Mouse (Mus musculus) forebrain, embryonic 15.5 days (tissue): ENCODE results near the gene Tmem186. TPM values are rescaled to one million over a fixed set of nuclear protein-coding genes. Genes with fewer than 3 reads are reported as not detected.

Experiments used
- ATAC-seq: fragments of 200-750 bp; cut with Nextera tagmentation; replicated peaks from 2 replicates; pipeline ENCODE4 v1.8.0; 2017; ENCODE audit warnings: mild to moderate bottlenecking, moderate TSS enrichment, moderate library complexity
- H3K27ac ChIP-seq: fragments of 300-500 bp; sonication (generic); replicated peaks from 2 replicates; pipeline ENCODE4 v1.5.1; 2015; ENCODE audit warnings: mild to moderate bottlenecking, inconsistent platforms
- H3K27me3 ChIP-seq: fragments of 300-500 bp; sonication (generic); 2 replicates; pipeline ENCODE4 v1.6.1; 2015; ENCODE audit warnings: inconsistent platforms
- H3K36me3 ChIP-seq: fragments of 300-500 bp; sonication (generic); 2 replicates; pipeline ENCODE4 v1.6.1; 2015; ENCODE audit warnings: mild to moderate bottlenecking, inconsistent platforms
- H3K4me1 ChIP-seq: fragments of 300-500 bp; sonication (generic); 2 replicates; pipeline ENCODE4 v1.6.1; 2015; ENCODE audit warnings: inconsistent platforms
- H3K4me2 ChIP-seq: fragments of 300-500 bp; sonication (generic); replicated peaks from 2 replicates; pipeline ENCODE4 v1.6.1; 2015; ENCODE audit warnings: mild to moderate bottlenecking, inconsistent platforms
- H3K4me3 ChIP-seq: fragments of 300-500 bp; sonication (generic); 2 replicates; pipeline ENCODE4 v1.5.1; 2015; ENCODE audit warnings: mild to moderate bottlenecking, inconsistent platforms
- H3K9ac ChIP-seq: fragments of 300-500 bp; sonication (generic); replicated peaks from 2 replicates; pipeline ENCODE4 v1.6.1; 2015; ENCODE audit warnings: mild to moderate bottlenecking, inconsistent platforms
- H3K9me3 ChIP-seq: fragments of 300-500 bp; sonication (generic); 2 replicates; pipeline ENCODE4 v1.6.1; 2016; ENCODE audit warnings: inconsistent platforms
- WGBS: fragments of 180-500 bp; shearing (Covaris S2); methylation state at CpG from one replicate; pipeline ENCODE4 v1.1.7; 2015; ENCODE audit warnings: mixed read lengths; 5-methylcytosine and 5-hydroxymethylcytosine counted together
- polyA plus RNA-seq: library from polyadenylated mRNA; unstranded; fragments of >200 nt; fragmentation: Nextera tagmentation; extraction: Ambion mirVana; gene quantifications from 2 replicates; pipeline ENCODE4 v1.2.1, GENCODE M21; 2015

Gene Tmem186
- polyA plus RNA-seq, 1 experiment from 2014 or later: 25.9 TPM

DNA sequence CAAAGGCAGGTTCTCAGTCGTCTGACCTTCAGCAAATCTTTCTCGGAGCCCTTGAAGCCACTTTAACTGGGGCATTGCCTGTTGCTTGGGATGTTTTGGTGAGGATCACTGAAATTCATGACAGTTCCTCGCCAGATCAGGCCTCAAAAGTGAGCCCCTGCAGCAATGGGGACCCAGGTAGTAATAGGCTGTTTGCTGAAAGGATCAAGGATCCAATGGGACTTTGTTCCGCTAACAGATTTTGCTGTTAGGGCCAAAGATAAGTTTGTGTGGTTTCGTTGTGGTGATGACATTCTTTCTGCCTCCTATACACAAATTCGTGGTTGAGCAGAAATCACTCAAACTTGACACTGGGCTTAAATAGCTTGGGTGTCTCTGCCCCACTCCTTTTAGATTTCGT, 619 bp upstream of the Tmem186 start:
- Histone ChIP-seq H3K27ac (peak overlapping the region; percentile 89), H3K9me3 (no peaks in the 10 kb centered on the region), H3K36me3 (peaks cover 13% of the 10 kb centered on the region), H3K27me3 (no peaks in the 10 kb centered on the region), H3K4me2 (peak overlapping the region; percentile 84), H3K4me1 (peaks cover 31% of the 10 kb centered on the region), H3K4me3 (peak overlapping the region; percentile 65), H3K9ac (peak overlapping the region; percentile 84)
- ATAC-seq: no peak
- WGBS: 46% methylated on average over 7 of the region's 7 CpGs

DNA sequence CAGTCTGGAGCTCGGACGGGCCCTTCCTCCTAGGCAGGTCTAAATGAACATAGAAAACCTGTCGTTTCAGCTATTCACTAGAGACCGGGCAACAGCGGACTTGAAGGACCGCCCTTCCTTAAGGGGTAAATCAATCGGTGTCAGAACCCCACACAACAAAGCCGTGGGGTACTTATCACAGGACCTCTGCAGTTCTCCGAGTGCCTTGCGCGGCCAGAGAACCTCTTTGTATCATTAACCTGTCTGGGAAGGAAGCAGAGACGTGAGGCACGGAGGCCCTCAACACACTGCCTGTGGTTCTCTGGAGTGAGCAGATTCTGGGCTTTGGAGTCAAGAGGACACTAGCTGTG, 670 bp downstream of the Tmem186 start:
- Histone ChIP-seq H3K36me3 (peaks cover 8% of the 10 kb centered on the region), H3K4me3 (peak overlapping the region; percentile 65), H3K4me1 (peaks cover 31% of the 10 kb centered on the region), H3K9me3 (no peaks in the 10 kb centered on the region), H3K27ac (peak overlapping the region; percentile 89), H3K4me2 (peak overlapping the region; percentile 84), H3K9ac (peak overlapping the region; percentile 84), H3K27me3 (no peaks in the 10 kb centered on the region)
- WGBS: under 1% methylated on average over 13 of the region's 13 CpGs
- no peak; the same call in none of the 2 replicates for ATAC-seq

DNA sequence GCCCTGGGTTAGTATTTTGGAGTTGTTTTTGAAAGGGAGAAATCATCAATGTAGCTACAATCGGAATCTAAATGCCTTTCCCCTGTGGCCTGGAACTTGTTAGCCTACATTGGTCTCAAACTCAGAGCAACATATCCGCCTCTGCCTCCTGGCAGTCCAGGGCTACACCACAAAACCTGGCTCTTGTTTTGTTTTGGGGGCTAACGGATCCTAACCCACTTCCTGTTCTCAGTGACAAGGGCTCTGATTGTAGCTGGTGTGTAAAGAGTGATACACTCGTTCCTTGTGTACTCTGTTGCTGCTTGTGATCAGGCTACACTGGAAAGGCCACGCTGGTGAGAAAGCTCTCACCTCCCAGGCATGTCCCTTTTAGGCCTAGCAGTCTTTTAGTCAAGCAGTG, 6.1 kb downstream of the Tmem186 start:
- H3K27me3 ChIP-seq: no peaks in the 10 kb centered on the region
- no peak overlapping the region for H3K9ac ChIP-seq
- H3K4me1 ChIP-seq: peaks cover 17% of the 10 kb centered on the region
- no peak overlapping the region for H3K4me3 ChIP-seq
- ATAC-seq: no peak
- peaks cover 9% of the 10 kb centered on the region for H3K36me3 ChIP-seq
- no peak overlapping the region for H3K27ac ChIP-seq
- 92% methylated on average over 5 of the region's 5 CpGs for WGBS
- H3K4me2 ChIP-seq: no peak overlapping the region
- no peaks in the 10 kb centered on the region for H3K9me3 ChIP-seq

DNA sequence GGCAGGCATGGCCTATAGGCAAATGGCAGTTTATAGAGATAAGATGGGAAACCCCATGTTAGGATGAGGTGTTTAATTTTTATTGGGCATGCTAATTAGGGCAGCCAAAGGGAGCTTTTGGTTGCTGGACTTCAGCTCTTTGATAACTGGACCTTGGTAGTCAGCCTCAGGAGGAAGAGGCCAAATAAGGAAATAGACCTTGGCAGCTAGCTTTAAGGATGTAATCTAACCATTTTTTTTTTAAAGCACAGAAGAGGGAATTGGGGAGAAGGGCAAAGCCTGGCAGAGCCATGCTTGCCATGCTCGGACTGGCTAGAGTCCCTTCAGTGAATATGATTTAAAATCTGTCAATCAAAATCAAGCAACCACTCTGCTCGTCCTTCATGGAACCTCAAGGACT, 7.1 kb downstream of the Tmem186 start:
- Histone ChIP-seq H3K4me1 (peaks cover 7% of the 10 kb centered on the region), H3K4me3 (no peak overlapping the region), H3K9me3 (no peaks in the 10 kb centered on the region), H3K27ac (no peak overlapping the region), H3K27me3 (no peaks in the 10 kb centered on the region), H3K36me3 (peaks cover 9% of the 10 kb centered on the region), H3K9ac (no peak overlapping the region), H3K4me2 (no peak overlapping the region)
- 81% methylated on average over 2 of the region's 2 CpGs for WGBS
- no peak for ATAC-seq

GRCm38 (mm10) chr16:8620315-8621115, 17.0 kb downstream of the Tmem186 start:
- Histone ChIP-seq H3K9ac (no peak overlapping the region), H3K4me2 (no peak overlapping the region), H3K27ac (no peak overlapping the region), H3K9me3 (no peaks in the 10 kb centered on the region), H3K4me3 (no peak overlapping the region), H3K4me1 (no peaks in the 10 kb centered on the region), H3K27me3 (no peaks in the 10 kb centered on the region), H3K36me3 (no peaks in the 10 kb centered on the region)
- WGBS: 78% methylated on average over 16 of the region's 16 CpGs
- ATAC-seq: no peak

- WGBS: 48% methylated on average over 10 of the region's 10 CpGs
- H3K27me3 ChIP-seq: no peaks in the 10 kb centered on the region
Measured at GRCm38 (mm10) chr16:8619659-8620314, 17.7 kb downstream of the Tmem186 start.

DNA sequence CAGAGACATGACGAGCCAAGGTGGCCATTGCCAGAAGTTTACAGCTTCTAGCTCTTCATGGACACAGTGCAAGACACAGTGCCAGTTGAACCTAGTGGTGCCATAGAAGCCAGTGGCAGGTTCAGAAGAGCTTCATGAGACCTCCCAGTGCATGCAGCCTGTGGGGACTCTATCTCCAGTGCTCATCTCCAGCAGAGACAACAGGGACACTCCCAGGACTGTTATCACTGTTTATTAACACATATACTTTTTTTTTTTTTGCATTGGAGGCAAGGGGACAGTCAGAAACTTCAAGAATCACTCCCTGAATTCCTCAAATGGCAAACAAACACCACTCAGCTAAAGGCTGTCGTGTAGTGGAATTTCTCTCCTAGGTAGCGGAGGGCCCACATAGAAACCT, 24.1 kb downstream of the Tmem186 start:
- Histone ChIP-seq H3K4me2 (no peak overlapping the region), H3K27ac (no peak overlapping the region), H3K27me3 (no peaks in the 10 kb centered on the region), H3K9me3 (no peaks in the 10 kb centered on the region), H3K4me1 (no peaks in the 10 kb centered on the region), H3K9ac (no peak overlapping the region), H3K4me3 (no peak overlapping the region), H3K36me3 (no peaks in the 10 kb centered on the region)
- no peak for ATAC-seq
- WGBS: 83% methylated on average over 3 of the region's 3 CpGs

More at GRCm38 (mm10) chr16:8619659-8620314, 17.7 kb downstream of the Tmem186 start:
- H3K36me3 ChIP-seq: no peaks in the 10 kb centered on the region
- no peak overlapping the region for H3K4me3 ChIP-seq
- H3K9ac ChIP-seq: no peak overlapping the region
- H3K27ac ChIP-seq: no peak overlapping the region
- no peak for ATAC-seq
- no peak overlapping the region for H3K4me2 ChIP-seq
- no peaks in the 10 kb centered on the region for H3K9me3 ChIP-seq
- H3K4me1 ChIP-seq: no peaks in the 10 kb centered on the region

GRCm38 (mm10) chr16:8613039-8613438, 24.5 kb downstream of the Tmem186 start:
- Histone ChIP-seq H3K4me2 (no peak overlapping the region), H3K9me3 (no peaks in the 10 kb centered on the region), H3K27me3 (no peaks in the 10 kb centered on the region), H3K9ac (no peak overlapping the region), H3K4me1 (no peaks in the 10 kb centered on the region), H3K4me3 (no peak overlapping the region), H3K27ac (no peak overlapping the region), H3K36me3 (no peaks in the 10 kb centered on the region)
- 77% methylated on average over 4 of the region's 4 CpGs for WGBS
- ATAC-seq: no peak

DNA sequence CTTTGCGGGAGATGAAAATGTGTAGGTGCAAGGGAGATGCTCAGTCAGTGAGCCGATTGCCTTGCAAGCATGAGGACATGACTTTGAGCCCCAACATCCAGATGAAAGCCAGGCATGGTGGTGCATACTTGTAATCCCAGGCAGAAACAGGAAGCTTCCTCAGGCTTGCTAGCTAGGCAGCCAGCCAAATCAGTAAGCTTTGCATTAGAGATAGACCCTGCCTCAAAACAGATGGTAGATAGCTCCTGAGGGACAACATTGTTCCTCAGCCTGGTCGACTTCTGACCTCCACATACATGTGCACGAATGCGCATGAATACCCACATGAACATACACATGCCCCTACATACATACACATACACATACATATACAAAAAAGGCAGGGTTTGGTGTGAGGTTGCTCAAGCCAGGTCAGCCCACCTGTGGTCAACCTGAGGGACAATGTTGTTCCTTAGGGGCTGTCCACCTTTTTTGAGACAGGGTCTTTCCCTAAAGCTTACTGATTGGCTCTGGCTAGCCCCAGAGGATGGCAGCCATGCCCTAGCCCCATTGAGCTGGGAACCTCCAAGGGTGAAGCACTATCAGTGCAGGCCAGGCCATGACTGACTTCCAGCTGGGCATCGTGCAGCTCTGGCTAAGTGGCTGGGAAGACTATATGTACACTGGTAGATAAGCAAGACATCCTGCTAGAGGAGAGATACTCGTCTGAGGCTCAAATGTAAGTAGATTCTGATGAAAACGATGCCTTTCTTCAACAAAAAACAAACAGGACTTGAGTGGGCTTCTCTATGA, 25.1 kb downstream of the Tmem186 start:
- Histone ChIP-seq H3K27me3 (no peaks in the 10 kb centered on the region), H3K36me3 (no peaks in the 10 kb centered on the region), H3K4me1 (no peaks in the 10 kb centered on the region), H3K9ac (no peak overlapping the region), H3K27ac (no peak overlapping the region), H3K9me3 (no peaks in the 10 kb centered on the region), H3K4me3 (no peak overlapping the region), H3K4me2 (no peak overlapping the region)
- WGBS: 88% methylated on average over 8 of the region's 8 CpGs
- ATAC-seq: no peak

GRCm38 (mm10) chr16:8610397-8610796, 27.1 kb downstream of the Tmem186 start:
- ATAC-seq: no peak
- no peak overlapping the region for H3K27ac ChIP-seq
- H3K36me3 ChIP-seq: no peaks in the 10 kb centered on the region
- 87% methylated on average over 3 of the region's 3 CpGs for WGBS
- H3K9ac ChIP-seq: no peak overlapping the region
- no peak overlapping the region for H3K4me3 ChIP-seq
- H3K27me3 ChIP-seq: no peaks in the 10 kb centered on the region
- H3K4me1 ChIP-seq: no peaks in the 10 kb centered on the region
- H3K4me2 ChIP-seq: no peak overlapping the region
- no peaks in the 10 kb centered on the region for H3K9me3 ChIP-seq

DNA sequence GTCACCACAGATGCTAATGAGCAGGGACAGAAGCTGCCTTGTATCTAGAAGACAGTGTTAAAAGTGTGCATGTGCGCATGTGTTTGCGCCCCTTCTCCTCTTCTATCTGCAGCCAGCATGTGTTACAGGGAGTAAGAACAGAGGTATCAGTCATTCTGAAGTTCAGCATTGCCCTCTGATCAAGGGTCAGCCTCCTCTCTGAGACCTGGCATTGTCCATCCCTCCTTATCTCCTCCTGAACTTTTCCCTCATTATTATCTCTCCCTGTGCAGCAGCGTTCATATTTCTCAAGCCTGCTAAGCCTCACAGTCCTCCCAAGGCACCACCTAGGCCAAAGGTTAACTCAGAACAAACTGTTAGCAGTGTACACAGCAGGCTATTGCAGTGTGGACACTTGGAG, 33.7 kb downstream of the Tmem186 start:
- ATAC-seq: no peak
- no peaks in the 10 kb centered on the region for H3K9me3 ChIP-seq
- no peaks in the 10 kb centered on the region for H3K36me3 ChIP-seq
- H3K27me3 ChIP-seq: peaks cover 9% of the 10 kb centered on the region; the same call in 1 of the 2 replicates
- no peak overlapping the region for H3K4me3 ChIP-seq
- H3K4me2 ChIP-seq: no peak overlapping the region
- no peaks in the 10 kb centered on the region for H3K4me1 ChIP-seq
- 80% methylated on average over 3 of the region's 3 CpGs for WGBS
- no peak overlapping the region for H3K27ac ChIP-seq
- no peak overlapping the region for H3K9ac ChIP-seq

DNA sequence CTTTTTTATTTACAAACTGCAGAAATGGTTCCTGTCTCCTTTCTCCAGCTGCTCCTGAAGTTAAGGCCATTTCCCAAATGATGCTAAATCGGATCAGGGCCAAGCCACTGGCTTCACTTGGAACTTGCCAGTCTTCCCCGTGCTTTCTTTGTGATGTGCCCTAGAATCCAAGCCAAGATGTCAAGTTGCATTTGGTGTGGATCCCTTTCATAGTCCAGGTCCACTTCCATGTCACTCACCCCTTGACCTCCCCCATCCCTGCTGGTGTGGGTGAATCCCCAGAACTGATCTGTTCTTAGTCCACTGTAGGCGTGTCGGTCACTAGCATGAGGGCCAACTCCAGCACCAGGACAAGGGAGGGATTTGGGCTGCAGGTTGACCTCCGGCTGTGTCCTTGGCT, 40.0 kb downstream of the Tmem186 start:
- ATAC-seq: no peak
- WGBS: 92% methylated on average over 5 of the region's 5 CpGs

More for the DNA sequence above, 40.0 kb downstream of the Tmem186 start:
- H3K4me1 ChIP-seq: no peaks in the 10 kb centered on the region
- H3K9me3 ChIP-seq: no peaks in the 10 kb centered on the region
- no peaks in the 10 kb centered on the region for H3K36me3 ChIP-seq
- H3K27ac ChIP-seq: no peak overlapping the region
- H3K27me3 ChIP-seq: peaks cover 16% of the 10 kb centered on the region
- H3K9ac ChIP-seq: no peak overlapping the region
- H3K4me2 ChIP-seq: no peak overlapping the region
- H3K4me3 ChIP-seq: no peak overlapping the region
